Mouse (Mus musculus): Measurements from ENCODE around the gene Supt4a. TPM values are rescaled to one million over a fixed set of nuclear protein-coding genes. Genes with fewer than 3 reads are reported as not detected.

Supt4a gene
- total RNA-seq, 2 experiments from 2014 or later: 42.9 to 46.7 TPM

DNA sequence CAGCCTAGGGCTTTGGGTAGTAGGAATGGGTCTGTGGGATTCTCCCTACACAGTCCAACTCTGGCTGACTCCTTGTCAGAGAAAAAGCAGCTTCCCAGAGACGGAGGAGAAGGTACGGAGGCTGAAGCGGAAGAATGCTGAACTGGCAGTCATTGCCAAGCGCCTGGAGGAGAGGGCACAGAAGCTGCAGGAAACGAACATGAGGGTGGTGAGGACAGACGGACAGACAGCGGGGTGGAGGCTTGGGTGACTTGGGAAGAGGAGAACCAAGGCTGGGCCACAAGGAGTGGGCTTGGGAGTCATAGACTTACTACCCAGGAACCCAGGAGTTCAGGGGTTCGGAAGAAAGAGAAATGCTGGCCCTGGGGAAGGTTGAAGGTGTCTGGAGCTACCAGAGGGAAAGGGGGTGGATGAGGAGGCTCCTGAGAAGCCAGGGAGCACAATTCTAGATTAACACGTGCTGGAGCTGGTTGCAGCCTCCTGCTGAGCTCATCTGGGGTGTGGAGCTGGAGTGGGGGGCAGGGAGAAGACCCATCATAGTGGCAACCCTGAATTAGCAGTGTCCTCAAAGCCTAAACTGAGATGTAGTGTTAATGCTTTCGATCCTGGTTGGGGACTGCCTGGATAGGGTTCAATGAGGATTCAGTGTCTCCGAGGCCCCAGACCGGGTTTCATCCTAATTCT is 25.5 kb downstream of the Supt4a start:
- intact Hi-C loops (cut with DNase I): no loop called here
- DNase-seq (ENCODE audit: low spot score): no peak

DNA sequence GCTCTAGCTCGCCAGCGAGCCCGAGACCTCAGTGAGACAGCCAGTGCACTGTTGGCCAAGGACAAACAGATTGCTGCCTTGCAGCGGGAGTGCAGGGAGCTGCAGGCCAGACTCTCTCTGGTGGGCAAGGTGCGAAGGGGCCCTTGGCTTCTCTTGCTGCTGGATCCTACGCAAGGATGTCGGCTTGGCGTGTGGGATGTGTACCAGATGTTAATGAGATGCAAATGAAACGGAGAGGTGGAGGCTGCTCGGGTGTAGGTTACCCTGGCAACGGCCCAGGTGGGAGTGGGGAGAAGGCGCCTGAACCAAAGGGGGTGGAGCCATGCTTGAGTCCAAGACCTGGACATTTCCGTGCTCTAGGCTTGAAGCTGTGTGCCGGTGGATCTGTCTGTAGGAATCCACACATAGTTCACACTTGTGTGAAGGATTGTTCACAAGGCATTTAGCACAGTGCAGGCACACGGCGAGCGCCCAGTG is 26.2 kb downstream of the Supt4a start:
- intact Hi-C loops (cut with DNase I): no loop called here
- no peak for DNase-seq (ENCODE audit: low spot score)

DNA sequence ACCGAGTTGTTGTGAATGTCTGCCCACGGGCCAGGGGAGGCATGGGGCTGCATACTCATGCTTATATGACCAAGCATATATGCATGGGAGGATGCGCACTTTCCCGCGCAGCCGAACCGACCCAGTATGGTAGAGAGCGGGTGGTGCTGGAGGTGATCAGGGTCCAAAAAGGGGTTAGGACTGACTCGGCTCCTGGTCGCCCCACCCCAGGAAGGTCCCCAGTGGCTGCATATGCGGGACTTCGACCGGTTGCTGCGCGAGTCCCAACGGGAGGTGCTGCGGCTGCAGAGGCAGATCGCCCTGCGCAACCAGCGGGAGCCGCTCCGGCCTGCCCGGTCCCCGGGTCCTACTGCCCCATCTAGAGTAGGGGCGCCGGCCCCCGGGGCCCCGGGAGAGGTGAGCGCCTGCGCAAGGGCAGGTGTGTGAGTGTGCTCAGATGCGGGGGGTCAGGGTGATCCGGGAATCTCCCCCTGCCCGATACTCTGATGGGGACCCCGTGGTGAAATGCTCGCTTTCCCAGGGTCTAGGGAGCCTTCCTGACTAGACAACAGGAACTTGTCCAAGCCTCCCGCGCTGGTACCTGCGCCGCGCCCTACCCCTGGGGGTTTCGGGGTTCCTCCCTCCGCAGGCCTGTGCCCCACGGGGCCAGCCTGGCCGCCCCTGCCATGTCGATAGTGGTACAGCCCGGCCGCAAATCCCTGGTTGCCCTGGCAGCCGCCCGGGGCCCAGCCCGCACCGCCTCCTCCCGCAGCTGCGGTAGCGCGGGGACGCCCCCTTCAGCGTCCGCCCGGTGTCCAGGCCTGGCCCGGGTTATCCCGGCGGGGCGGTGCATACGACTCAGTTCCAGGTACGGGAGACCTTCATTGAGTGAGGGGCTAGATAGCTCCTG is 26.9 kb downstream of the Supt4a start:
- DNase-seq (ENCODE audit: low spot score): no peak
- intact Hi-C loops (cut with DNase I): no loop called here

DNA sequence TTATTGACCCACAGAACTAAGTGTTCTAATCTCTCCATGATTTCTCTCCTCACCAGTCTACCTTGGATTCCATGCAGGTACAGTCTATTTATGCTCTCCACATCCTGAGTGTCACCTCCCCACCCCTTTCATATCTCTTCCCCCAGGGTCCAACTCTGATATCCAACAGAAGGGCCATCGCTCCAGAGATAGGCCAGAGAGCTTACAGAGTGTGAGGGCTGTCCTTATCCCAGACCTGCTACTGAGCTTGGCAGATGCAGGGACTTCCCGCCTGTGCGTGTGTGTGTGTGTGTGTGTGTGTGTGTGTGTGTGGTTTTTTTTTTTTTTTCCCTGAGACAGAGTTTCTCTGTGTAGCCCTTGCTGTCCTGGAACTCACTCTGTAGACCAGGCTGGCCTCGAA is 31.4 kb downstream of the Supt4a start:
- intact Hi-C loops (cut with DNase I): no loop called here
- no peak for DNase-seq (ENCODE audit: low spot score)

DNA sequence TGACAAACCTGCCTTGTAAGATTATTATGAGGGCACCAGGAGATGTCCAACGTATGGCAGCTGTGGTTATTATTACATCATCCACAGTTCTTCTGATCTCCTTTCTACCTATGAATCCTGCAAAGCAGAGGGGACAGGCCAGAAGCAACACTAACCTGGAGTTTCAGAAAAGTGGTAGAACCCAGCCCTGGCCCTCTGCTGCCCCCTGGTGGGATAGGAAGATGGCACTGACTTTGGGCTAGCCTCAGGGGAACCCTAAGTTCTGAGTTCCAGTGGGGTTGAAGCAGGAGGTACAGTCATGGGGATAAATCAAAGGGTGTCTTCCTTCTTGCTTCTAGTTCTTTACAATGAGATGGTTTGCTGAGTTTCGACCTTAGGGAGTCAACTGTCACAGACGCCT is 33.6 kb downstream of the Supt4a start:
- intact Hi-C loops (cut with DNase I): loop anchor here (1.0 to 5.0 kb wide), 2 partner anchors 109 to 559 kb away; partner anchors contain the start of gene Rnf43
- DNase-seq (ENCODE audit: low spot score): no peak

DNA sequence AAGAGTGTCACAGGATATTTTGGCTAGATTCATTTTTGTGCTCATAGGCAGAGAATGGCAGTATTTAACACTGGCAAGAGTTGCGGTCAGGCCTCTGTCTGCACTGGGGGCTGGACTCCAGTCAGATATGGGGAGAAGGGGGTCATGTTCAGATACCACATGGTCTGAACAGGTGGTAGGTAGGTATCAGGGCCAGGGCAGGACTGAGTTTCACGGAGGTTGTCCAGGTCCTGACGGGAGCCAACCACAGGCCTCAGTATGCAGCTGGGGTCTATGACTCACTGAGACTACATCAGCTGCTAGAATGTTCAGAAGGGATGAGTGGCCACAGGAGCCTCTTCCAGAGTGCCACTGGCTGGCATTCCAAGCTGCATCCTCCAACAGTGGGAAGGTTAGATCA is 35.0 kb downstream of the Supt4a start:
- DNase-seq (ENCODE audit: low spot score): no peak
- intact Hi-C loops (cut with DNase I): loop anchor here (5.0 kb wide), 1 partner anchor 560 kb away; no protein-coding TSS in a partner anchor

DNA sequence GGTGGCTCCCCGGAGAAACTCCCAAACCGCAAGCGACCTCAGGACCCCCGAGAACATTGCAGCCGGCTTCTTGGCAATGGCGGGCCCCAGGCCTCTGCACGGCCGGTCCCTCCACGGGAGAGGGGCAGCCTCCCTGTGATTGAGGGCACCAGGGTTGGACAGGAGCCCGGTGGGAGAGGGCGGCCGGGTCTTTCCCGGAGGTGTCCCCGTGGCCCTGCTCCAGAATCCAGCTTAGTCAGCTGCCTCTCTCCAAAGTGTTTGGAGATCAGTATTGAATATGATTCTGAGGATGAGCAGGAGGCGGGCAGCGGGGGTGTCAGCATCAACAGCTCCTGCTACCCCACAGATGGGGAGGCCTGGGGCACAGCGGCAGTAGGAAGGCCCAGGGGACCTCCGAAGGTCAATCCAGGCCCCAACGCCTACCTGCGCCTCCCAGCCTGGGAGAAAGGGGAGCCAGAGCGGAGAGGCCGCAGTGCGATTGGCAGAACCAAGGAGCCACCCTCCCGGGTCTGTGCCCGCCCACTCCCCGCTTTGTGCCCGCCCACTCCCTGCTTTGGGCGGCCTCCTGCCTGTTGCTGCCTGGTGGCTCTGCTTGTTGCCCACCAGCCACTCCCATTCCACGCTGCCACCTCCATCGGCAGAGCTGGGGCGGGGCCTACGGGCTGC is 40.9 kb downstream of the Supt4a start:
- DNase-seq (ENCODE audit: low spot score): no peak

DNA sequence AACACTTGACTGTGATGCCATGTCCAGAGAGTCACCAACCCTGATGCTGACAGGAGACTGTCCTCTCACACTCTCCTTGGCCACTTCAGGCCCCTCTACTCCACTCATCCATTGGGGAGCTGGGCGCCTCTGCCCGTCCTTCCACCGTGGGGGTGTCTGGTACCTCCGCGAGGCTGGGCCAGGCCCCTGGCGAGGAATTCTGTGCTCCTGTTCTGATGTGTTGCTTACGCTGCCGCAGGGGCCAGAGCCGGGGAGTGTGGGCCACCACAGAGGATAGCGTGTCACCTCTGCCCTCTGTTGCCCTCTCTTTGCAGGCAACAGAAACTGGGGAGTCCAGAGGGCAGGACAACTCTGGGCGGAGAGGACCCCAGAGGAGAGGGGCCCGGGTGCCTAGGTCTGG is 41.6 kb downstream of the Supt4a start:
- intact Hi-C loops (cut with DNase I): no loop called here
- no peak for DNase-seq (ENCODE audit: low spot score)

More for the DNA sequence above, 40.9 kb downstream of the Supt4a start:
- intact Hi-C loops (cut with DNase I): no loop called here

DNA sequence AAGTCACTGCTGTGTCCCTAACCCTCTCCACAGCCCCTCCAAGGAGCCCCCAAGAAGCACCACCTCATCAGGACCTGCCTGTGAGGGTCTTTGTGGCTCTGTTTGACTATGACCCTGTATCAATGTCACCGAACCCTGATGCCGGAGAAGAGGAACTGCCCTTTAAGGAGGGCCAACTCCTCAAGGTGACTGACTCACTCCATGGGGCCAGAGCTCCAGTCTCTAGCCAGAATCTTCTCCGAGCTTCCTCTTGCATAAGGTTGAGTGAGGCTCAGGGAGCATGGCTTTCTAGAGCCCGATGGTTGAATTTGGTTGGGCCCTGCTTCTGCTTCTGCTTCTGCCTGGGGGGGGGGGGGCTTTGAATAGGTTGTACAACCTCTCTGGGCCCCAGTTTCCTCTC is 42.0 kb downstream of the Supt4a start:
- intact Hi-C loops (cut with DNase I): no loop called here
- DNase-seq (ENCODE audit: low spot score): no peak

DNA sequence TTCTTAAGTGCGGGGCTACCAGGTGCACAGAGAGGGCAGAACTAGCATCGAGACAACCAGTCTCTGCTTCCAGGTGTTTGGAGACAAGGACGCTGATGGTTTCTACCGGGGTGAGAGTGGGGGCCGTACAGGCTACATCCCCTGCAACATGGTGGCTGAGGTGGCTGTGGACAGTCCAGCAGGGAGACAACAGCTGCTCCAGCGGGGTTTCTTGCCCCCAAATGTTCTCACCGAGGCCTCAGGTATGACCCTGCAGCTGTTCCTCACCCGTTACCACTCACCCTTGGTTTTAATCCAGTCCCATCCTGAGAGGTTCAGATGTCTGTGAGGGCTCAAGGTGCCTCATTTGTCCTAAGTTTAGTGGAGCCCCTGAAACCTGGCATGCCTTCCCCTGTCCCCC is 42.8 kb downstream of the Supt4a start:
- intact Hi-C loops (cut with DNase I): no loop called here
- DNase-seq (ENCODE audit: low spot score): no peak

DNA sequence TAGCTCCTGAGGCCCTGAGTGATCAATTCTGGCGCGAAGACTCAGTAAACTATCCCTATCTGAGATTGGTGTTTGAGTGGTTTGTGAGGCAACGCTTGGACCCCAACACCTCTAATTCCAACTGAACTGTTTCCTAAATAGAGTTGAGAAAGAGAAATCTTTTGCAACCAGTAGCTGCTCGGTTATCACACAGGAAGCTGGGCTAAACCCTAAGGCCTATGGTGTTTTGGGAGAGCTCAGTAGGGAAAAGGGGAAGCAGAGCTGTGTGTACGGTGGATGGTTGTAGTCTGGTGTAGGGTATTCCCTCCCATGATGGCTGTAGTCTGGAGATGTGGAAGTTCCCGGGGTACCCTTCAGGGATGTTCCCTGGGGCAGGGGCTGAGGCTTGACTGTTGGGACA is 52.7 kb downstream of the Supt4a start:
- intact Hi-C loops (cut with DNase I): no loop called here

More for the DNA sequence above, 52.7 kb downstream of the Supt4a start:
- no peak for DNase-seq (ENCODE audit: low spot score)

Small RNA genes lying within 50 kb of the gene (microRNA-seq; reads per million reads assigned to microRNA genes)
- gene Mir142 (not detected), gene Mir142b (not detected)

Other genes starting within 250 kb of the Supt4a start
- gene Gm11492, start 170.9 kb upstream of the Supt4a start, total RNA-seq (2021): not detected
- 10 to 100 TPM; 43.4 to 43.7 TPM for gene Sept4, start 168.6 kb upstream of the Supt4a start, total RNA-seq (2021)
- gene Mtmr4, start 145.4 kb upstream of the Supt4a start, total RNA-seq (2021): 10 to 100 TPM; 26.3 to 26.4 TPM
- not detected for gene Hsf5, start 120.4 kb upstream of the Supt4a start, total RNA-seq (2021)
- under 1 TPM; 0.20 to 0.21 TPM for gene Rnf43, start 74.8 kb upstream of the Supt4a start, total RNA-seq (2021)
- gene Tspoap1, start 23.0 kb downstream of the Supt4a start, total RNA-seq (2021): under 1 TPM; 0.14 to 0.42 TPM
- not detected for gene Mpo, start 56.0 kb downstream of the Supt4a start, total RNA-seq (2021)
- not detected for gene Lpo, start 90.7 kb downstream of the Supt4a start, total RNA-seq (2021)
- 1 to 10 TPM; 2.5 to 3.1 TPM for gene Mks1, start 115.7 kb downstream of the Supt4a start, total RNA-seq (2021)
- gene Epx, start 138.0 kb downstream of the Supt4a start, total RNA-seq (2021): not detected
- gene Olfr462, start 154.7 kb downstream of the Supt4a start, total RNA-seq (2021): not detected
- not detected for gene Olfr463, start 159.8 kb downstream of the Supt4a start, total RNA-seq (2021)
- not detected for gene Olfr464, start 183.4 kb downstream of the Supt4a start, total RNA-seq (2021)
- gene Dynll2, start 250.0 kb downstream of the Supt4a start, total RNA-seq (2021): 100 to 1,000 TPM; 350 to 375 TPM